Mouse (Mus musculus): ENCODE results near the gene Elovl6. TPM values are rescaled to one million over a fixed set of nuclear protein-coding genes. Genes with fewer than 3 reads are reported as not detected.
A peak's percentile ranks its signal among the peaks of the same experiment; 100 is the strongest.

Elovl6 gene
- total and polyA plus RNA-seq, 2 experiments from 2014 or later: 39.1 to 46.9 TPM

DNA sequence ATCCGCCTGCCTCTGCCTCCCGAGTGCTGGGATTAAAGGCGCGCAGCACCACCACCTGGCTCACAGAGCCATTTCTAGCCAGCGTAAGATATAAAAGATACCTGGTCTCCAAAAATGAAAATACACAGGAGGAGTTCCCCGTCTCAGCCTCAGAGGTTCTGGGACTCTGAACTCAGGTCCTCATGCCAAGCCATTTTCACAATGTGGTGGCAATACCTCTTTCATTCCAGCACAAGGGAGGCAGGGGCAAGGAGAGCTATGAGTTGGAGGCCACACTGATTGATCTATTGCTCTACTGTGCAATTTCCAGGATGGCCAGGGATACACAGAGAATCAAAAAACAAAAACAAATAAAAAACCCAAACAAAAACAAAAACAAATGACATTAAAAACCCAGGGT lies 1.7 kb upstream of the Elovl6 start:
- no peaks in the 10 kb centered on the region for H3K36me3 ChIP-seq (ENCODE audit: insufficient read depth)
- over 99% methylated on average over 6 of the region's 6 CpGs for WGBS
- no peaks in the 10 kb centered on the region for H3K27me3 ChIP-seq (ENCODE audit: insufficient read depth, low read length)
- TF ChIP-seq CTCF (IDR thresholded peaks at IDR 0.05; ENCODE audit: low read depth): no peak
- H3K9me3 ChIP-seq (ENCODE audit: low read length): no peaks in the 10 kb centered on the region
- no peak overlapping the region for H3K4me3 ChIP-seq (ENCODE audit: low read depth, low read length)
- ATAC-seq (no peak), DNase-seq (no peak)
- H3K9ac ChIP-seq: no peak overlapping the region
- H3K4me2 ChIP-seq (ENCODE audit: low read depth): no peak overlapping the region
- H3K4me1 ChIP-seq (ENCODE audit: insufficient read depth): peaks cover 5% of the 10 kb centered on the region
- H3K27ac ChIP-seq (ENCODE audit: low read depth, low read length): no peak overlapping the region

DNA sequence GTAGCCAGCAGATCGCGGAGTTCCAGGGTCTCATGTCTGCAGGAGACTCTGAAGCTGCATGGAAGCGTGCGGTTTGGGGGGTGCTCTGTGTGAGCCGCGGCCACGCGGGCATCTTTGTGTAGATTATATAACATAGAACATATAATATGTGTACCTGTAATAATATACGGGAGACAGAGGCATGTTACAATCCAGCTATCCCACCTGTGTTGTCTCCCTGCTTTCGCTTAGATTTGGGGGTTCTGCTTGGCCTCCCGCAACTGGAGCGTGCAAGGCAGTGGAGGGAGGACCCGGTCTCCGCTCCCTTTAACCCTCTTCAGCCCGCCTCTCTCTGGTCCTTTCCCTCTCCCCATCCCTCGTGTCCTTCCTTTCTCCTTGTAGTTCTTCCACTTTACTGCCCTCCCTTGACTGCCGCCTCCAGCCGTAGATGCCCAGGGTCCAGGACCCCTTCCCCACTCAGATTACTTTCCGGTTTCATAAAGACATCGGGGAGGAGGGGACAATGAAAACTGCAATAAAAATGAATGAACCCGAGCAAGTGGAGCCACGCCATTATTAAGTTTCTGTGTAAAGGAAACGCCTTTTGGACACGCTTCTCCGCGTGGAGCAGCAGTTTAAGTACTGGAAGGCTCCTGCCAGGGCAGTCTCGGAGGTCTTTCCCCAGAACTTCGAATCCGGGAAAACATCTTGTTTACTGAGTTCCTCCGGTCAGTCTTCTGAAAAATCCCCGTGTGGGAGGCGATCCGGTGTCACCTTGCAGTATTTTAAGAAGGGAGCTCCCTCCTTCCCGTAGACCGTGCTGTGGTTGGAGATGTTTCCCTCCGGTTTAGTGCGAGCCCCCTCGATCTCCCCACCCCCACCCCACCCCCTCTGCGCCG lies 949 bp downstream of the Elovl6 start:
- Histone ChIP-seq H3K27ac (ENCODE audit: low read depth, low read length) (peak overlapping the region; percentile 96), H3K36me3 (ENCODE audit: insufficient read depth) (no peaks in the 10 kb centered on the region), H3K4me2 (ENCODE audit: low read depth) (peak overlapping the region; percentile 74), H3K4me1 (ENCODE audit: insufficient read depth) (peaks cover 20% of the 10 kb centered on the region), H3K4me3 (ENCODE audit: low read depth, low read length) (peak overlapping the region; percentile 92), H3K27me3 (ENCODE audit: insufficient read depth, low read length) (no peaks in the 10 kb centered on the region), H3K9me3 (ENCODE audit: low read length) (no peaks in the 10 kb centered on the region), H3K9ac (peak overlapping the region; percentile 92)
- peak; percentile 10 for ATAC-seq
- WGBS: under 1% methylated on average over 40 of the region's 40 CpGs
- no peak for TF ChIP-seq CTCF (IDR thresholded peaks at IDR 0.05; ENCODE audit: low read depth)
- DNase-seq: peak; percentile 72

DNA sequence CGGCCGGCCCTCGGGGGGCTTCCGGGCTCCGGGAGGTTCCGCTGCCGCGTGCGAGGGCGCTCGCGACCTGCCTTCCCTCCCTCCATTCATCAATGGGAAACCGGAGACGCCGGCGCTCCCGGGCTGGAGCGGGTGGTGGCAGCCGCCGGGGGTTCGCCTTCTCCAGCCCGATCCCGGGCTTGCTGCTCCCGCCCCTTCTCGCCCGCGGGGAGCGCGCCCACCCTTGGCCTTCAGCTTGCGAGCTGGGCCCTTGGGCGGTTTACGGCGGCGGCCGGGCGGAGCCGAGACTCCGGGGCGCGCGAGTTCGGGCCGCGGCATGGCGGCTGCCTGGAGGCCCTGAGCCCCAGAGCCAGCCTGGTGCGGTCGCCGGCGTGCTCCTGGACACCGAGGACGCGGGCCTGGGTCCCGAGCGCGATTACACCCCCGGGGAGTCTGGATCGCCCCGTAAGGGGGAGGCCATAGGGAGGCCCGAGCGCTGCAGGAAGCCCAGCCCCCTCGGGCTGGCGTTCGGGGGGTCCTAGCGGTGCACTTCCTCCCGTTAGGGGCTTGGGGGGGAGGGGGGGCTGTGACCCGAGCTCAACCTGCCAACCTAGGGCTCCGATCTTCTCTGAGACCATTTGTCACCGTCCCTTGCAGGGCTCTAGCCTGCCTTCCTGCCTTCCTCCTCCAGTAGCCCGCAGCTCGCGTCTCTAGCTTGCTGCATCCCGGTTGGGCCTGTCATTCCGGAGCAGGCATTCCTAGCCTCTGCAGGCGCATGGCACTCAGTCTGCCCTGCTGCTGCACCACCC lies 1.8 kb downstream of the Elovl6 start:
- Histone ChIP-seq H3K4me1 (ENCODE audit: insufficient read depth) (peaks cover 20% of the 10 kb centered on the region), H3K9ac (peak overlapping the region; percentile 92), H3K4me3 (ENCODE audit: low read depth, low read length) (peak overlapping the region; percentile 92), H3K9me3 (ENCODE audit: low read length) (no peaks in the 10 kb centered on the region), H3K36me3 (ENCODE audit: insufficient read depth) (no peaks in the 10 kb centered on the region), H3K4me2 (ENCODE audit: low read depth) (peak overlapping the region; percentile 74), H3K27me3 (ENCODE audit: insufficient read depth, low read length) (no peaks in the 10 kb centered on the region), H3K27ac (ENCODE audit: low read depth, low read length) (peak overlapping the region; percentile 96)
- DNase-seq (peak; percentile 75), ATAC-seq (peak; percentile 32)
- no peak; the same call in 1 of the 2 replicates for TF ChIP-seq CTCF (IDR thresholded peaks at IDR 0.05; ENCODE audit: low read depth)
- WGBS: under 1% methylated on average over 64 of the region's 74 CpGs

DNA sequence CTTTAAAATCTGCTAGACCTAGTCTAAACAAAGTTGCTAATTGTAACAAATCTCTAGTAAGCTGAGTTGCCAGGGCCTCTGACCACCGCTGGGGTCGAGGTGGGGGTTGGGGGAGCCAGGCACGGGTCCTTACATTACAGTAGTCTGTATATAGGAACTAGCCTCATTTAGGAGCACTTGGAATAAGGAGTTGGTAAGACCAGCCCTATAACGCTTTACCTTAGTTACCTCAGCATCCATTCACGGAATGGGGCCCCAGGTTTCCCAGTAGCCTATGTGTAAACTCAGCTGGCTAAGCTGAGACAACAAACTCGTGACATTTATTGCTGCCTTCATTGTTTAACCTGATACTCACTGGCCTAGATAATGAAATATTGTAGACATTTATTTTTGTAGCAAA lies 3.3 kb downstream of the Elovl6 start:
- 7% methylated on average over 6 of the region's 6 CpGs for WGBS
- Histone ChIP-seq H3K4me1 (ENCODE audit: insufficient read depth) (peaks cover 20% of the 10 kb centered on the region), H3K36me3 (ENCODE audit: insufficient read depth) (no peaks in the 10 kb centered on the region), H3K27me3 (ENCODE audit: insufficient read depth, low read length) (no peaks in the 10 kb centered on the region), H3K4me2 (ENCODE audit: low read depth) (peak overlapping the region; percentile 74), H3K27ac (ENCODE audit: low read depth, low read length) (peak overlapping the region; percentile 96), H3K4me3 (ENCODE audit: low read depth, low read length) (peak overlapping the region; percentile 92), H3K9me3 (ENCODE audit: low read length) (no peaks in the 10 kb centered on the region), H3K9ac (peak overlapping the region; percentile 92)
- ATAC-seq: no peak
- DNase-seq: no peak
- TF ChIP-seq CTCF (IDR thresholded peaks at IDR 0.05; ENCODE audit: low read depth): no peak

DNA sequence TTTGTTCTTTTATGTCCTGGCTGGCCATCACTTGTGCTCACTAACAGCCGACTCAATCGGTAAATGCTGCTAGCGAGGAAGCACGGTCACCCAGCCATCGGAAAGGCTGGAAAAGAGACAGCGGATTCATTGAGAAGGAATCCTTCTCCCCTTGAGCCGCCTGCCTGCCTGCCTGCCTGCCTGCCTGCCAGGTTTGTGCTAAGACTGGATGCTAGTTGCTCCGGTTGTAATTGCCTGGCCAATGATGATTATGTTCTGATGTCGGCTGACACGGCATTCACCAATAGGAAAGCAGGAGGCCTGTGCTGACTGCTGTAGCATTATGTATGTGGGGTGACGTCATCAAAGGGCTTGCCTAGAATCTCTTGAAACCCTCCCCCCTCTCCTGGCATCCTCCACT lies 4.0 kb downstream of the Elovl6 start:
- DNase-seq: peak; percentile 97
- TF ChIP-seq CTCF (IDR thresholded peaks at IDR 0.05; ENCODE audit: low read depth): no peak
- Histone ChIP-seq H3K36me3 (ENCODE audit: insufficient read depth) (no peaks in the 10 kb centered on the region), H3K27me3 (ENCODE audit: insufficient read depth, low read length) (no peaks in the 10 kb centered on the region), H3K4me1 (ENCODE audit: insufficient read depth) (peaks cover 20% of the 10 kb centered on the region), H3K4me2 (ENCODE audit: low read depth) (peak overlapping the region; percentile 74), H3K9me3 (ENCODE audit: low read length) (no peaks in the 10 kb centered on the region), H3K4me3 (ENCODE audit: low read depth, low read length) (peak overlapping the region; percentile 92), H3K9ac (peak overlapping the region; percentile 92), H3K27ac (ENCODE audit: low read depth, low read length) (peak overlapping the region; percentile 96)
- ATAC-seq: peak; percentile 94
- WGBS: under 1% methylated on average over 11 of the region's 11 CpGs

DNA sequence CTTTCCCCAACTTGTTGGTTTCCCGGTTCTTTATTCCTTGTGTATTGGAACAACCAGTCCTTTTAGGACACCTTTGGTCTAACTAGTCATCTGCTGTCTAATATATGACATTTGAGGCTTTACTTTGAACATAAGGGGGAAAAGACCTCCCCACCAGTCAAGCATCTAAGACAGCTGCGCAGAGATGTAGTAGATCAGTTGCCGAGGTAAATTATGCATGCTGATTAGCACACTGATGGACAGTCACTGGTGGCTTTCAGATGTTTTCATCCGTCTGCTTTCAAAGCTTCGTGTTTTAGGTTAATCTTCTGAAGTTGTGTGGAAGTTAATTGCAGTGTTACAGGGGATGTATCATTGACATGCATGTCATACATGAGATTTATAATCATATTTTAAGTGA lies 5.8 kb downstream of the Elovl6 start:
- WGBS: 39% methylated on average over 5 of the region's 5 CpGs
- Histone ChIP-seq H3K4me2 (ENCODE audit: low read depth) (no peak overlapping the region), H3K4me1 (ENCODE audit: insufficient read depth) (peaks cover 20% of the 10 kb centered on the region), H3K27me3 (ENCODE audit: insufficient read depth, low read length) (no peaks in the 10 kb centered on the region), H3K36me3 (ENCODE audit: insufficient read depth) (0 out of 2 replicates have a peak, but pooled peaks cover 5% of the 10 kb centered on the region), H3K9me3 (ENCODE audit: low read length) (no peaks in the 10 kb centered on the region), H3K9ac (no peak overlapping the region), H3K27ac (ENCODE audit: low read depth, low read length) (no peak overlapping the region), H3K4me3 (ENCODE audit: low read depth, low read length) (no peak overlapping the region)
- DNase-seq (no peak), ATAC-seq (no peak)
- no peak for TF ChIP-seq CTCF (IDR thresholded peaks at IDR 0.05; ENCODE audit: low read depth)
